Mouse (Mus musculus) hindlimb bud, embryonic 11.5 days (tissue): ENCODE data around the gene Mapk12.

Source experiments
- DNase-seq: peaks from one replicate; pipeline ENCODE4 v3.0.0-alpha.2; 2012; ENCODE audit warnings: low read depth, low spot score; ENCODE audit errors: extremely low spot score

Mapk12 gene

GRCm38 (mm10) chr15:89102646-89103045 is 37.9 kb downstream of the Mapk12 start:
- DNase-seq, result no peak

GRCm38 (mm10) chr15:89100823-89101222 is 39.7 kb downstream of the Mapk12 start:
- DNase-seq, result no peak

GRCm38 (mm10) chr15:89098616-89099015 is 41.9 kb downstream of the Mapk12 start:
- no peak for DNase-seq

GRCm38 (mm10) chr15:89097450-89097849 is 43.1 kb downstream of the Mapk12 start:
- DNase-seq, result no peak

GRCm38 (mm10) chr15:89092181-89092580 is 48.3 kb downstream of the Mapk12 start:
- DNase-seq, result no peak

- DNase-seq, result no peak
These were observed 49.8 kb downstream of the Mapk12 start for GRCm38 (mm10) chr15:89090662-89091061.

- no peak for DNase-seq
These were observed 51.1 kb downstream of the Mapk12 start for GRCm38 (mm10) chr15:89089248-89090051.

- DNase-seq, result peak; percentile 61
These were observed 51.8 kb downstream of the Mapk12 start, which contains the start of gene Selenoo for GRCm38 (mm10) chr15:89088607-89089247. TSS of gene Selenoo (plus strand) at chr15:89089084.

GRCm38 (mm10) chr15:89084826-89085225 is 55.7 kb downstream of the Mapk12 start:
- DNase-seq, result no peak

GRCm38 (mm10) chr15:89083906-89084305 is 56.6 kb downstream of the Mapk12 start:
- DNase-seq, result no peak
